Mouse (Mus musculus): ENCODE measurements around the gene Tbxas1. TPM values are rescaled to one million over a fixed set of nuclear protein-coding genes. Genes with fewer than 3 reads are reported as not detected.

The Tbxas1 gene
- polyA plus RNA-seq, 1 experiment from 2014 or later, result 2.5 TPM

DNA sequence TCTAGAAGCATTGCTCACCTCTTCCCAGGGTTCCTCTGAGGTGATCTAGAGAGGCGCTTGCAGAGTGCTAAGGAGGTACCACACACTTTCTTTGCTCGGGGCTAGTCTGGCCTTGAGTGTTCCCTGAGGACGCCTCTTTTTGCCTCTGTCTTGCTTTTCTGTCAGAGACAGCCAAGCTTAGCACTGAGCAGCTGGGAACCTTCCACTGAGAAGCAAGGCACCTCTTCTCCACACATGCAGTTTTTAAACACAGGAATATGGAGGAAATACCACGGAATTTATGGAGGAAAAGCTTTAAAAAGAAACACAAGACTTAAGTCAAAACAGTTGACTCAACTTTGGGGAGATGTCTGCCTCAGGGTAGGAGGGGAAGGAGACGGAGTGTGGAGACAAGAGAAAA, 40.6 kb downstream of the Tbxas1 start:
- no peak for ATAC-seq (ENCODE audit: insufficient number of reproducible peaks, low FRiP score, low TSS enrichment, low read depth)
- Histone ChIP-seq H3K4me2 (replicated peaks) (no peak overlapping the region), H3K4me1 (peaks cover 18% of the 10 kb centered on the region; the same call in 1 of the 2 replicates), H3K9me3 (replicated peaks) (no peaks in the 10 kb centered on the region), H3K4me3 (replicated peaks) (no peak overlapping the region), H3K27ac (replicated peaks) (no peak overlapping the region), H3K27me3 (no peaks in the 10 kb centered on the region), H3K36me3 (no peaks in the 10 kb centered on the region), H3K9ac (no peak overlapping the region)
- 48% methylated on average over 5 of the region's 5 CpGs for WGBS

DNA sequence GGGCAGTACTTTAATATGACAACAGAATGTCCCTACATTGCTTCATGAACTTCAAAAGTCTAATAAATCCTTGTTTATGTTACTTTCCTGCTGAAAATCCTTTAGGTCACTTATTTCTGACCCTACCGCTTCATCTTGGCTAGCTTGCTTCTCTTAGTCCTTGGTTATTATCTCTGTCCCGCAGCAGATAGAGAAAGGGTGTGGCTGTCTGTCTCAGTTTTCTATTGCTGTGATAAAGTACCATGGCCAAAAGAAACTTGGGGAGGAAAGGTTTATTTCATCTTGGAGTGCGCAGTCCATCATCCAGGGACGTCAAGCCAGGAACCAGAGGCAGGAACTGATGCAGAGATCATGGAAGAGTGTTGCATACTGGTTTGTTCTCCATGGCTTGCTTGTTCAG, 41.4 kb downstream of the Tbxas1 start:
- no peak for ATAC-seq (ENCODE audit: insufficient number of reproducible peaks, low FRiP score, low TSS enrichment, low read depth)
- WGBS, result 90% methylated on average over 4 of the region's 4 CpGs
- H3K9me3 ChIP-seq (replicated peaks), result no peaks in the 10 kb centered on the region

DNA sequence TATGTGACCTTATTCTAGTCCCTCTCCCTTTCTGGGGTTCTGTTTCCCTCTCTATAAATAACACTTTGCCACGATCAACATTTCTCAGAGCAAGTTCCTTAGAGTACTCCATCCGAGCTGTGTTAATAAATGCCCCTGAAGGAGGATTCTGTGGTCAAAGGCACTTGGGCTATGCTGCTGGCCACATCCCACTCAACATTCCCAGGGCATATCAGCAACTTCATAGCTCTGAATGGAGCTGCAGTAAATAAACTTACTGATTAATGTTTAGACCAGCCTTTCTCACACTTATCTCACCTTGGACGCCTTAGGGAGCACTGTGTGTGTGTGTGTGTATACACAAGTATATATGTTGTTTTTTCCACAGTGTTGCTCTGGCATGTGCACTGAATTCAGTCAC, 42.2 kb downstream of the Tbxas1 start:
- ATAC-seq (ENCODE audit: insufficient number of reproducible peaks, low FRiP score, low TSS enrichment, low read depth), result no peak
- Histone ChIP-seq H3K36me3 (no peaks in the 10 kb centered on the region), H3K9me3 (replicated peaks) (no peaks in the 10 kb centered on the region), H3K9ac (no peak overlapping the region), H3K27ac (replicated peaks) (no peak overlapping the region), H3K4me2 (replicated peaks) (no peak overlapping the region), H3K4me1 (peaks cover 11% of the 10 kb centered on the region; the same call in 1 of the 2 replicates), H3K4me3 (replicated peaks) (no peak overlapping the region), H3K27me3 (no peaks in the 10 kb centered on the region)
- 67% methylated on average over 3 of the region's 3 CpGs for WGBS

More for the DNA sequence above, 41.4 kb downstream of the Tbxas1 start:
- Histone ChIP-seq H3K4me2 (replicated peaks) (no peak overlapping the region), H3K4me3 (replicated peaks) (no peak overlapping the region), H3K27me3 (no peaks in the 10 kb centered on the region), H3K9ac (no peak overlapping the region), H3K36me3 (no peaks in the 10 kb centered on the region), H3K27ac (replicated peaks) (no peak overlapping the region), H3K4me1 (peaks cover 17% of the 10 kb centered on the region; the same call in 1 of the 2 replicates)

DNA sequence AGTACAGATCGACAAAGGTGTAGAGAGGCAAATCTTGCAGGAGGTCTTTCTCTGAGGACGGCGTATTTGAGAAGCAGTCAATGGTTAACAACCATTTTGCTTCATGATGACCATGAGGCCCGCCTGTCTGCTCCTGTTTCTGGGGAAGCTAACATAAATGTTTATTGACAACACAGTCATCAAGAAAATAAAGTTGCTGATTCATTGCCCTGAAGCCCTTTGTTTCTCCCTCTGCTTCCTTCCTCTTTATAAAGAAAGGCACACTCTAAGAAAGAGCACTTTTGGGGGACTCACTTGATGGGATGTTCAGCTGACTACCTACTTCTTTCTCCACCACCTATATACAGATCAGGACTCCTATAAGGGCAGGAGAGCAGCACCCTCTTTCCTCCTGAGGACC, 43.5 kb downstream of the Tbxas1 start:
- no peak for ATAC-seq (ENCODE audit: insufficient number of reproducible peaks, low FRiP score, low TSS enrichment, low read depth)
- no peak overlapping the region for H3K9ac ChIP-seq
- H3K4me2 ChIP-seq (replicated peaks), result no peak overlapping the region
- H3K4me3 ChIP-seq (replicated peaks), result no peak overlapping the region
- no peak overlapping the region for H3K27ac ChIP-seq (replicated peaks)
- H3K4me1 ChIP-seq, result 0 out of 2 replicates have a peak, but pooled peaks cover 3% of the 10 kb centered on the region
- no peaks in the 10 kb centered on the region for H3K36me3 ChIP-seq
- no peaks in the 10 kb centered on the region for H3K9me3 ChIP-seq (replicated peaks)
- no peaks in the 10 kb centered on the region for H3K27me3 ChIP-seq
- WGBS, result 90% methylated on average over 4 of the region's 4 CpGs

DNA sequence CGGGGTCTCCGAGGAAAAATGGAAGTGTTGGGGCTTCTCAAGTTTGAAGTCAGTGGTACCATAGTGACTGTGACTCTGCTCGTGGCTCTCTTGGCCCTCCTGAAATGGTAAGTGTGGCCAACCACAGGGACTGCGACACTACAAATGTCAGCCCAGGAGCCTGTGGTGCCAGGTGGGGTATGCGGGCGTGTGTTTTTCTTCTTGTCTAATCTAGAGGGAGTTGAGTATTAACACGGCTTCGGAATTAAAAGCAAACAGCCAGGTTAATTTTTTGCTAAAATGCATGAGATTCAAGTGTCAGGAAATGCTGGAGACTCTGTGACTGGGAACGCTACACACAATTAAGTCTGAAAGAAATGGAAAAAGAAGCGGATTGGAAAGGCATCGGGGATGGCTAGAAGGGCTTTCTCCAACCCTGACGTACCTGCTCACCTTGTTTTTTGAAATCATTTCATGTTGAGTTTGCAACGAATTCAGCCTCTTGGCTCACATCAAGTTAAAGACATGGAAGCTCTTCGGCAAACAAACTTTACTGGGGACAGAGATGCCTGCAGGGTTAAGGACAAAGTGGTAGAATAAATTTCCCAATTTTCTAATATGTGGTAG, 44.0 kb downstream of the Tbxas1 start:
- Histone ChIP-seq H3K9me3 (replicated peaks) (no peaks in the 10 kb centered on the region), H3K36me3 (no peaks in the 10 kb centered on the region), H3K4me1 (0 out of 2 replicates have a peak, but pooled peaks cover 2% of the 10 kb centered on the region), H3K9ac (no peak overlapping the region), H3K4me3 (replicated peaks) (no peak overlapping the region), H3K27me3 (no peaks in the 10 kb centered on the region), H3K4me2 (replicated peaks) (no peak overlapping the region), H3K27ac (replicated peaks) (no peak overlapping the region)
- WGBS, result 80% methylated on average over 14 of the region's 14 CpGs
- no peak for ATAC-seq (ENCODE audit: insufficient number of reproducible peaks, low FRiP score, low TSS enrichment, low read depth)

DNA sequence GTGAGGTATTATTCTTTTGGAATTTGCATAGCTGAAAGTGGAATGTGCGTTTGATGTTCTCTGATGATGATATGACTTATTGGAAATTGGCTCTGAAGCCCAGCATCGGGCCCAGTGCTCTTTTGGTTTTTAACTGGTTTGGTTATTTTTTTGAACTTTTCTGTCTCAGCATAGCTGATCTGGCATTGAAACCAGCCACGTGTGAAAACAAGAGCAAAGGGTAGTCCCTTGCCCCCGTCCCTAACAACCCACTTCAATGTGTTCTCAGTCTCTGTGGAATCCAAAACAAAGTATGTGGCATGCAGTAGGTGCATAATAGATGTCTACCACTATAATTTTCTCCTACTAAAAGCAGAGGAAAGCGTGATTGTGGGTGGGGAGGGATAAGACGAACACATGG, 44.9 kb downstream of the Tbxas1 start:
- Histone ChIP-seq H3K4me3 (replicated peaks) (no peak overlapping the region), H3K9me3 (replicated peaks) (no peaks in the 10 kb centered on the region), H3K4me1 (0 out of 2 replicates have a peak, but pooled peaks cover 2% of the 10 kb centered on the region), H3K27ac (replicated peaks) (no peak overlapping the region), H3K4me2 (replicated peaks) (no peak overlapping the region), H3K36me3 (no peaks in the 10 kb centered on the region), H3K27me3 (no peaks in the 10 kb centered on the region), H3K9ac (no peak overlapping the region)
- WGBS, result 80% methylated on average over 6 of the region's 6 CpGs
- no peak for ATAC-seq (ENCODE audit: insufficient number of reproducible peaks, low FRiP score, low TSS enrichment, low read depth)

DNA sequence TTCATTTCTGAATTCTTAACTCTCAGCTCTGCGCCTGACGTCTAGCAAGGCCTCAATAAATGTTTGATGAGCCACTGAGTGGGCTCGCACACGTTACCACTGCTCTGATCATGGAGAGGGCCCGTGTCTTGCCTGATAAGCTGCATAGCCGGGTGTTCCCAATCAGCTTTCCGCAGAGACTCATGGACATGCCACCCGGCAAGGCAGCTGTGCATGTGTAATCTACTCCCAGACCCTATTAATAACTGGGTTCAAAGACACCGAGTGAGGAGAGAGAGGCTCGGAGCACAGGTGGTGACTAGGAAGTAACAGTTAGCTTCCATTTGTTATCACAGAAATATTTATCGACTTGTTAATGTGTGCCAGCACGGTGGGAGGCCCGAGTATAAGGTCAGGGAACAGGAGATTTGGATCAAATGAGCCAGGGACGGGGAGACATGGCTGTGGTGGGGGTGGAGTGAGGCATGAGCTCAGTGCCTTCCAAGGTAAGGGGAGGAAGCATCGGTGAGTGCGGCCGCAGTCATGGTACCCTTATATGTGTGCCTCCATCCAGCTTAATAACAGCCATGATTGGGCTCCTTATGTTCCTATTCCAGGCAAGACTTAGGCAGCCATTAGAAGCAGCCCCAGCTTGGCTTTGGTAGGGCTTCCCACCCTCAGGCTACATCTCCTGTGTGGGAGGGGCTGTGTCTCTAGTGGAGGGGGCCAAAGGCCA, 46.0 kb downstream of the Tbxas1 start:
- H3K27ac ChIP-seq (replicated peaks), result no peak overlapping the region
- peak; percentile 24; the same call in 1 of the 2 replicates for ATAC-seq (ENCODE audit: insufficient number of reproducible peaks, low FRiP score, low TSS enrichment, low read depth)
- 80% methylated on average over 17 of the region's 17 CpGs for WGBS

DNA sequence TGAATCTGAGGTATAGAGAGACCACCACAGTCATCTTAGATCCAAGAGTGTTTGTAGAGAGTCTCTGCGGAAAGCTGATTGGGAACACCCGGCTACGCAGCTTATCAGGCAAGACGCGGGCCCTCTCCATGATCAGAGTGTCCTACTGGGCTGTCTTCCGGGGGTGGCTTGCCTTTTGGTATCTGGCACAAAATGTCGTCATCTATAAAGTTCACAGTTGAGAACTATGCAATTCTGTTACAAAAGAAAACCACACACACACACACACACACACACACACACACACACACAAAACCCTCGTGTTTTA, 46.6 kb downstream of the Tbxas1 start:
- H3K9me3 ChIP-seq (replicated peaks), result no peaks in the 10 kb centered on the region
- WGBS, result 91% methylated on average over 8 of the region's 8 CpGs
- ATAC-seq (ENCODE audit: insufficient number of reproducible peaks, low FRiP score, low TSS enrichment, low read depth), result no peak
- no peak overlapping the region for H3K9ac ChIP-seq
- H3K4me3 ChIP-seq (replicated peaks), result no peak overlapping the region
- H3K36me3 ChIP-seq, result no peaks in the 10 kb centered on the region
- no peaks in the 10 kb centered on the region for H3K27me3 ChIP-seq
- H3K4me2 ChIP-seq (replicated peaks), result no peak overlapping the region
- no peak overlapping the region for H3K27ac ChIP-seq (replicated peaks)
- no peaks in the 10 kb centered on the region for H3K4me1 ChIP-seq

More for the DNA sequence above, 46.0 kb downstream of the Tbxas1 start:
- Histone ChIP-seq H3K4me2 (replicated peaks) (no peak overlapping the region), H3K9me3 (replicated peaks) (no peaks in the 10 kb centered on the region), H3K4me1 (no peaks in the 10 kb centered on the region), H3K36me3 (no peaks in the 10 kb centered on the region), H3K9ac (no peak overlapping the region), H3K4me3 (replicated peaks) (no peak overlapping the region), H3K27me3 (no peaks in the 10 kb centered on the region)

DNA sequence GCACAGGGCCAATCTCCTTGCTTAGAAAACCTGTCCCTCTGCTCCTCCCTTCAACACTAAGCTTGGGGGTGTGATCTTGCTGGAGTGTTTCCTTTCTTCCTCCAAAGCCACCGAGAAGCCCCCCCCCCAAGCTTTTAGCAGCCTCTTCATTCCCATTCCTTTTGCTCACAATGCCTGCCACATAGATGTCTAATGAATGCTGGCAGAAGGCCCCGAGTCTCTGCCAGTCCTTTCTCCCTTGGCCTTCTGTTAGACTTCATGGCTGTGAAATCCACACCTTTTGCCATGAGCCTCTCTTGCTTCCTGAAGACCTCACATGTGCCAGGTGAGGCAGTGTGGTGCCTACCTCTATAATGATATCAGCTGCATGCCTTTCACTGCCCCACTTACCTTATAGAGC, 47.3 kb downstream of the Tbxas1 start:
- Histone ChIP-seq H3K4me2 (replicated peaks) (no peak overlapping the region), H3K4me1 (no peaks in the 10 kb centered on the region), H3K9ac (no peak overlapping the region), H3K27me3 (no peaks in the 10 kb centered on the region), H3K4me3 (replicated peaks) (no peak overlapping the region), H3K27ac (replicated peaks) (no peak overlapping the region), H3K9me3 (replicated peaks) (no peaks in the 10 kb centered on the region), H3K36me3 (no peaks in the 10 kb centered on the region)
- 60% methylated on average over 2 of the region's 2 CpGs for WGBS
- ATAC-seq (ENCODE audit: insufficient number of reproducible peaks, low FRiP score, low TSS enrichment, low read depth), result no peak

DNA sequence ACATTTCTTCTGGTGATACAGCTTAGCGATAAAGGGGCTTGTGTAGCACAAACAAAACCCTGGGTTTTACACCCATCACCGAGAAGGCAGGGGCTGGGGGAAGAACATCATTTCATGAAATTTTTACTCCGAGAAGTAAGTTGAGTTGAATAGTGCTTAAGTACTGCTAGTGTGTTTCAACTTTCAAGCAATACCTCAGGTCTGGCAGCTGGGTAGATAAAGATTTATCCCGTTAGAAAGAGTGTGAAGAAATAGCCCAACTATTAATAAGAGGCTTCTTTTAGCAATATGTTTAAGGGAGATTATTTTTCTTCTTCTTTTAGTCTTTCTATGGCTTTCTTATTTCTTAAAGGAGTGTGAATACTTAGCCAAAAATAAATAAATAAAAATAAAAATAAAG, 48.2 kb downstream of the Tbxas1 start:
- 84% methylated on average over 4 of the region's 4 CpGs for WGBS
- Histone ChIP-seq H3K9me3 (replicated peaks) (no peaks in the 10 kb centered on the region), H3K4me2 (replicated peaks) (no peak overlapping the region)

DNA sequence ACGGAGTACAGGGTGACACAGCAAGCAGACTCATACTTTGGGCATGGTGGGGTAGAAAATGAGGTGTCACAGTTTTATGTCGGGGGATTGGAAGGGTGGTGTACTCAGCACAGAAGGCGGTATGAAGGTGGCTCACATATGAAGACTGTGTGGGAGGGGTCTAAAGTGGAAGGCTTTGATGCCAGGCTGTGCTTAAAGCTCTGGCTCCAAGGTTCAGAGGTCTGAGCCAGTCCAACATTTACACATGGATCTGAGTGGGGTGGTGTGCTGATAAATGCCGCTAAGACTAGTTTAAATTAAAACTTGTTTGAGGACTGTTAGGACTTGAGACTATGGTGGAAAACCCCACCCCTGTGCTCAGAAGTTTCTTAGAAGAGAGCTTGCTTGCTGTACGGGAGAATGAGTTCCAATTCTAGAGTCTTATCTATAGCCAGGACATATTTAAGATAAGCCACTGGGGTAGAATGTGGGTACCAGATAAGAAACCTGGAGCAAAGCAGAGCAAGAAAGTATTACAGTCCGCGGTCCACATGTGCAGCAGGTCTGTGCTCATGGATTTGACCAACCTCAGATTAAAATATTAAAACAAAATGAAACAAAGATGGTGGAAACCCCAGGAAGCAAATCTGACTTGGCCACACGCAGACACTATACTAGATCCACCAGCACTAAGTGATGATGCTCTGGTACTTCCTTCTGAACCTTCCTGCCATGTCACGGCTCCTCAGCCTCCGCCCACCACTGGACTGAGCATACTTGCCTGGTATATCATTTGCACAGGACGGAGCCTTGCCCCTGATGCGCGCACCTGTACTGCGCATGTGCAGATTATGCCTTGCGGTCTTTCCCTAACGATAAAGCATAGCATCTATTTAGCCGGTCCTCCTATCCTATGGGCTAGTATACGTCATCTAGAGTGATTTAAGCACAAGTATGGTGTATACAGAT, 48.9 kb downstream of the Tbxas1 start:
- Histone ChIP-seq H3K4me1 (no peaks in the 10 kb centered on the region), H3K9me3 (replicated peaks) (no peaks in the 10 kb centered on the region), H3K27ac (replicated peaks) (no peak overlapping the region), H3K9ac (no peak overlapping the region), H3K36me3 (no peaks in the 10 kb centered on the region), H3K27me3 (no peaks in the 10 kb centered on the region), H3K4me2 (replicated peaks) (no peak overlapping the region), H3K4me3 (replicated peaks) (no peak overlapping the region)
- ATAC-seq (ENCODE audit: insufficient number of reproducible peaks, low FRiP score, low TSS enrichment, low read depth), result no peak
- WGBS, result 88% methylated on average over 18 of the region's 18 CpGs

More for the DNA sequence above, 48.2 kb downstream of the Tbxas1 start:
- H3K27ac ChIP-seq (replicated peaks), result no peak overlapping the region
- no peaks in the 10 kb centered on the region for H3K27me3 ChIP-seq
- H3K9ac ChIP-seq, result no peak overlapping the region
- ATAC-seq (ENCODE audit: insufficient number of reproducible peaks, low FRiP score, low TSS enrichment, low read depth), result no peak
- H3K4me3 ChIP-seq (replicated peaks), result no peak overlapping the region
- no peaks in the 10 kb centered on the region for H3K36me3 ChIP-seq
- no peaks in the 10 kb centered on the region for H3K4me1 ChIP-seq
